Mouse (Mus musculus) midbrain, postnatal 0 days (tissue): ENCODE data around the gene Dnm3. TPM values are rescaled to one million over a fixed set of nuclear protein-coding genes. Genes with fewer than 3 reads are reported as not detected.
A peak's percentile ranks its signal among the peaks of the same experiment; 100 is the strongest.

Experiments
- ATAC-seq: fragments of 200-750 bp; cut with Nextera tagmentation; 2 replicates; pipeline ENCODE4 v1.8.0; 2017; ENCODE audit warnings: moderate number of reproducible peaks, mild to moderate bottlenecking, moderate TSS enrichment, moderate library complexity; ENCODE audit not compliant: low FRiP score
- DNase-seq: peaks from one replicate; pipeline ENCODE4 v3.0.0-alpha.2; 2015; ENCODE audit warnings: low spot score
- H3K27ac ChIP-seq: fragments of 300-500 bp; sonication (generic); 2 replicates; pipeline ENCODE4 v1.5.1; 2014; ENCODE audit warnings: low read depth, mild to moderate bottlenecking, low read length, mixed read lengths
- H3K27me3 ChIP-seq: fragments of 300-500 bp; sonication (generic); 2 replicates; pipeline ENCODE4 v1.6.1; 2014; ENCODE audit warnings: low read length, control low read depth, mixed read lengths; ENCODE audit not compliant: insufficient read depth
- H3K36me3 ChIP-seq: fragments of 300-500 bp; sonication (generic); 2 replicates; pipeline ENCODE4 v1.6.1; 2014; ENCODE audit warnings: low read length, control low read depth, mixed read lengths; ENCODE audit not compliant: insufficient read depth
- H3K4me1 ChIP-seq: fragments of 300-500 bp; sonication (generic); 2 replicates; pipeline ENCODE4 v1.6.1; 2014; ENCODE audit warnings: mild to moderate bottlenecking, control low read depth, antibody characterized with exemption, low read length, mixed read lengths; ENCODE audit not compliant: insufficient read depth
- H3K4me2 ChIP-seq: fragments of 300-500 bp; sonication (generic); 2 replicates; pipeline ENCODE4 v1.6.1; 2014; ENCODE audit warnings: low read depth, mild to moderate bottlenecking, low read length, mixed read lengths; ENCODE audit not compliant: poor library complexity, severe bottlenecking
- H3K4me3 ChIP-seq: fragments of 300-500 bp; sonication (generic); 2 replicates; pipeline ENCODE4 v1.5.1; 2014; ENCODE audit warnings: low read depth, mild to moderate bottlenecking, low read length, moderate library complexity
- H3K9ac ChIP-seq: fragments of 300-500 bp; sonication (generic); replicated peaks from 2 replicates; pipeline ENCODE4 v1.6.1; 2014; ENCODE audit warnings: mild to moderate bottlenecking, low read length, moderate library complexity, mixed read lengths; ENCODE audit not compliant: poor library complexity, severe bottlenecking
- H3K9me3 ChIP-seq: fragments of 300-500 bp; sonication (generic); 2 replicates; pipeline ENCODE4 v1.6.1; 2016; ENCODE audit warnings: low read length, control low read depth
- CTCF ChIP-seq: IDR thresholded peaks from 2 replicates; pipeline ENCODE4 v1.5.1; 2016; ENCODE audit warnings: antibody characterized with exemption, mild to moderate bottlenecking
- WGBS: fragments of 180-500 bp; shearing (Covaris S2); extraction: QIAGEN DNeasy Blood & Tissue Kit; methylation state at CpG from one replicate; pipeline ENCODE4 v1.1.7; 2014; 5-methylcytosine and 5-hydroxymethylcytosine counted together
- polyA plus RNA-seq: library from polyadenylated mRNA; unstranded; fragments of >200 nt; fragmentation: Nextera tagmentation; extraction: Ambion mirVana; gene quantifications from 2 replicates; pipeline ENCODE4 v1.2.1, GENCODE M21; 2015
- total RNA-seq: library from RNA; depleted of rRNA; stranded (reverse); fragments of >200 nt; gene quantifications from 2 replicates; pipeline ENCODE4 v1.2.3, GENCODE M21; 2014

The Dnm3 gene
- total and polyA plus RNA-seq, 2 experiments from 2014 or later: 67.0 to 88.5 TPM

GRCm38 (mm10) chr1:162121441-162122200 is 356.2 kb downstream of the Dnm3 start:
- H3K4me3 ChIP-seq: no peak overlapping the region
- H3K4me1 ChIP-seq: no peaks in the 10 kb centered on the region
- H3K27me3 ChIP-seq: no peaks in the 10 kb centered on the region
- ATAC-seq: no peak
- 75% methylated on average over 7 of the region's 7 CpGs for WGBS
- no peak for TF ChIP-seq CTCF
- H3K27ac ChIP-seq: no peak overlapping the region
- H3K9me3 ChIP-seq: no peaks in the 10 kb centered on the region
- DNase-seq: no peak
- H3K9ac ChIP-seq: no peak overlapping the region
- H3K4me2 ChIP-seq: no peak overlapping the region
- H3K36me3 ChIP-seq: no peaks in the 10 kb centered on the region

GRCm38 (mm10) chr1:162109437-162109813 is 368.4 kb downstream of the Dnm3 start:
- ATAC-seq: no peak

GRCm38 (mm10) chr1:162108726-162109436 is 369.0 kb downstream of the Dnm3 start:
- Histone ChIP-seq H3K27me3 (no peaks in the 10 kb centered on the region), H3K4me3 (no peak overlapping the region), H3K36me3 (no peaks in the 10 kb centered on the region), H3K9me3 (no peaks in the 10 kb centered on the region), H3K4me2 (no peak overlapping the region), H3K4me1 (no peaks in the 10 kb centered on the region), H3K27ac (peak overlapping the region; percentile 12; the same call in 1 of the 2 replicates), H3K9ac (no peak overlapping the region)
- DNase-seq: peak; percentile 41
- peak; percentile 71; the same call in 1 of the 2 replicates for ATAC-seq
- TF ChIP-seq CTCF: no peak
- 21% methylated on average over 6 of the region's 6 CpGs for WGBS

More at GRCm38 (mm10) chr1:162109437-162109813, 368.4 kb downstream of the Dnm3 start:
- Histone ChIP-seq H3K27me3 (no peaks in the 10 kb centered on the region), H3K4me1 (no peaks in the 10 kb centered on the region), H3K36me3 (no peaks in the 10 kb centered on the region), H3K27ac (peak overlapping the region; percentile 12; the same call in 1 of the 2 replicates), H3K4me2 (no peak overlapping the region), H3K9ac (no peak overlapping the region), H3K9me3 (no peaks in the 10 kb centered on the region), H3K4me3 (no peak overlapping the region)
- WGBS: 64% methylated on average over 7 of the region's 7 CpGs
- peak; percentile 29 for DNase-seq
- TF ChIP-seq CTCF: no peak

GRCm38 (mm10) chr1:162108181-162108671 is 369.6 kb downstream of the Dnm3 start:
- Histone ChIP-seq H3K4me1 (no peaks in the 10 kb centered on the region), H3K9me3 (no peaks in the 10 kb centered on the region), H3K27me3 (no peaks in the 10 kb centered on the region), H3K9ac (no peak overlapping the region), H3K36me3 (no peaks in the 10 kb centered on the region), H3K4me3 (no peak overlapping the region), H3K4me2 (no peak overlapping the region), H3K27ac (0 out of 2 replicates have a peak overlapping the region, but pooled peaks have one; percentile 12)
- ATAC-seq (peak; percentile 55; the same call in 1 of the 2 replicates), DNase-seq (peak; percentile 53)
- no peak for TF ChIP-seq CTCF
- 18% methylated on average over 7 of the region's 7 CpGs for WGBS

DNA sequence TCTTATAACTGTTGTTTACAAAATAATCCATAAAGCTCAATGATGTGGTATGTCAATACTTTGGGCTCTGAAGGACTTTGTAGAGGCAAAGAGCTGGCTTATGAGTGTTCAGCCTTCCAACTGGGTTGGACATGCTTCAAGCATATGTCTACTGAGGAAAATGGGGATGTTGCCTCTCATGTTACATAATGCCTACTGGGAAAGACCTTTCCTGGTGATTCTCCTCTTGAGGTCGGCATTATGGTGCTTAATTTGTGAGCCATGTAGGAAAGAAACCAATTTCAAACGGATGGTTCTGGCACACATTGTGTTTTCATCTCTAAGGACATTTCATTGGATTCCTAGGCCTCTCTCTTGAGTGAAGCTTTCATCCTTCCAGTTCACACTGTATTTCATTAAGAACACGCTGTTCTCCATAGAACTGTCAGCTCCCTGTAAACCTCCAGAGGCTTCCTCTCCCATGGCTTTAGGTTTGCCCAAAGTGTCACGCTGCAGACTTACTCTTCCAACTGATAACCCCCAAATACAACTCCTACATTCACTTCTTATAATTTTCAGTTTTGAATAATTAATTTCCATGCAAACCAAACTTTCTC is 370.7 kb downstream of the Dnm3 start:
- WGBS: 77% methylated on average over 4 of the region's 4 CpGs
- no peaks in the 10 kb centered on the region for H3K36me3 ChIP-seq
- H3K4me1 ChIP-seq: no peaks in the 10 kb centered on the region
- H3K27me3 ChIP-seq: no peaks in the 10 kb centered on the region
- no peak overlapping the region for H3K4me2 ChIP-seq
- no peak overlapping the region for H3K9ac ChIP-seq
- DNase-seq: no peak
- no peak for TF ChIP-seq CTCF
- no peak for ATAC-seq
- H3K27ac ChIP-seq: no peak overlapping the region
- H3K4me3 ChIP-seq: no peak overlapping the region
- H3K9me3 ChIP-seq: no peaks in the 10 kb centered on the region
